Mouse (Mus musculus) testis, adult 2 months (tissue): ENCODE measurements around the gene Ube3b.

Experiments used
- CTCF ChIP-seq: fragments of 200-500 bp; IDR thresholded peaks from 2 replicates; pipeline ENCODE4 v1.5.1; 2012; ENCODE audit warnings: low read depth, mild to moderate bottlenecking, inconsistent platforms, low read length, moderate library complexity; ENCODE audit not compliant: control insufficient read depth, insufficient read depth, insufficient replicate concordance
- POLR2A ChIP-seq: fragments of 200-500 bp; IDR thresholded peaks from 2 replicates; pipeline ENCODE4 v1.6.1; 2012; ENCODE audit warnings: low read depth, mild to moderate bottlenecking, inconsistent platforms, low read length, moderate library complexity; ENCODE audit not compliant: control insufficient read depth

GRCm38 (mm10) chr5:114415606-114416005, 35.2 kb downstream of the Ube3b start:
- no peak for TF ChIP-seq CTCF
- TF ChIP-seq POLR2A: no peak
